Mouse (Mus musculus): ENCODE data around the gene Trim65. TPM values are rescaled to one million over a fixed set of nuclear protein-coding genes. Genes with fewer than 3 reads are reported as not detected.
A peak's percentile ranks its signal among the peaks of the same experiment; 100 is the strongest.

Trim65 gene
- polyA plus RNA-seq, 1 experiment from 2014 or later: 7.7 TPM

- ATAC-seq: no peak
- peaks cover 7% of the 10 kb centered on the region; the same call in 1 of the 2 replicates for H3K4me1 ChIP-seq (ENCODE audit: control insufficient read depth, insufficient read depth, low read length)
- peaks cover 6% of the 10 kb centered on the region; the same call in 1 of the 2 replicates for H3K36me3 ChIP-seq (ENCODE audit: control insufficient read depth, insufficient read depth, low read length)
- H3K9ac ChIP-seq (ENCODE audit: low read depth, low read length): no peak overlapping the region
- no peaks in the 10 kb centered on the region for H3K9me3 ChIP-seq (ENCODE audit: control insufficient read depth, low read length)
- WGBS: 80% methylated on average over 3 of the region's 3 CpGs
- H3K27ac ChIP-seq (ENCODE audit: low read length): no peak overlapping the region
- no peaks in the 10 kb centered on the region for H3K27me3 ChIP-seq (replicated peaks; ENCODE audit: control insufficient read depth, insufficient read depth, low read length)
- no peak overlapping the region for H3K4me2 ChIP-seq (ENCODE audit: low read depth, low read length)
- H3K4me3 ChIP-seq (ENCODE audit: low read length): no peak overlapping the region
Observed at GRCm38 (mm10) chr11:116143468-116143867, 12.5 kb upstream of the Trim65 start.

- ATAC-seq: no peak
- 70% methylated on average over 10 of the region's 10 CpGs for WGBS
- Histone ChIP-seq H3K27me3 (replicated peaks; ENCODE audit: control insufficient read depth, insufficient read depth, low read length) (no peaks in the 10 kb centered on the region), H3K4me3 (ENCODE audit: low read length) (no peak overlapping the region), H3K36me3 (ENCODE audit: control insufficient read depth, insufficient read depth, low read length) (no peaks in the 10 kb centered on the region), H3K4me1 (ENCODE audit: control insufficient read depth, insufficient read depth, low read length) (peaks cover 13% of the 10 kb centered on the region), H3K27ac (ENCODE audit: low read length) (no peak overlapping the region), H3K4me2 (ENCODE audit: low read depth, low read length) (no peak overlapping the region), H3K9me3 (ENCODE audit: control insufficient read depth, low read length) (no peaks in the 10 kb centered on the region), H3K9ac (ENCODE audit: low read depth, low read length) (no peak overlapping the region)
Observed at GRCm38 (mm10) chr11:116142211-116142991, 11.5 kb upstream of the Trim65 start.

- peak within 1 kb of the TSS; percentile 88 for H3K4me3 ChIP-seq (ENCODE audit: low read length)
- no peaks in the 10 kb centered on the region for H3K9me3 ChIP-seq (ENCODE audit: control insufficient read depth, low read length)
- peak; percentile 97 for ATAC-seq
- under 1% methylated on average over 60 of the region's 60 CpGs for WGBS
- H3K27me3 ChIP-seq (replicated peaks; ENCODE audit: control insufficient read depth, insufficient read depth, low read length): no peaks in the 10 kb centered on the region
- peaks cover 13% of the 10 kb centered on the region for H3K4me1 ChIP-seq (ENCODE audit: control insufficient read depth, insufficient read depth, low read length)
- H3K27ac ChIP-seq (ENCODE audit: low read length): peak within 1 kb of the TSS; percentile 57
- H3K4me2 ChIP-seq (ENCODE audit: low read depth, low read length): peak within 1 kb of the TSS; percentile 68
- H3K9ac ChIP-seq (ENCODE audit: low read depth, low read length): peak within 1 kb of the TSS; percentile 83
- H3K36me3 ChIP-seq (ENCODE audit: control insufficient read depth, insufficient read depth, low read length): 0 out of 2 replicates have a peak, but pooled peaks cover 5% of the 10 kb centered on the region
Observed at GRCm38 (mm10) chr11:116138468-116139138, 7.7 kb upstream of the Trim65 start, which contains the start of gene Mrpl38. TSS of gene Mrpl38 (minus strand) at chr11:116138868.

GRCm38 (mm10) chr11:116138096-116138467 is 7.2 kb upstream of the Trim65 start:
- peak overlapping the region; percentile 57 for H3K27ac ChIP-seq (ENCODE audit: low read length)
- peak overlapping the region; percentile 83 for H3K9ac ChIP-seq (ENCODE audit: low read depth, low read length)
- peak overlapping the region; percentile 88 for H3K4me3 ChIP-seq (ENCODE audit: low read length)
- peaks cover 13% of the 10 kb centered on the region for H3K4me1 ChIP-seq (ENCODE audit: control insufficient read depth, insufficient read depth, low read length)
- no peaks in the 10 kb centered on the region for H3K9me3 ChIP-seq (ENCODE audit: control insufficient read depth, low read length)
- WGBS: 1% methylated on average over 20 of the region's 20 CpGs
- no peaks in the 10 kb centered on the region for H3K27me3 ChIP-seq (replicated peaks; ENCODE audit: control insufficient read depth, insufficient read depth, low read length)
- H3K4me2 ChIP-seq (ENCODE audit: low read depth, low read length): peak overlapping the region; percentile 68
- 0 out of 2 replicates have a peak, but pooled peaks cover 5% of the 10 kb centered on the region for H3K36me3 ChIP-seq (ENCODE audit: control insufficient read depth, insufficient read depth, low read length)
- no peak for ATAC-seq

- Histone ChIP-seq H3K27me3 (replicated peaks; ENCODE audit: control insufficient read depth, insufficient read depth, low read length) (no peaks in the 10 kb centered on the region), H3K4me3 (ENCODE audit: low read length) (no peak overlapping the region), H3K4me1 (ENCODE audit: control insufficient read depth, insufficient read depth, low read length) (peaks cover 29% of the 10 kb centered on the region), H3K27ac (ENCODE audit: low read length) (no peak overlapping the region), H3K36me3 (ENCODE audit: control insufficient read depth, insufficient read depth, low read length) (0 out of 2 replicates have a peak, but pooled peaks cover 5% of the 10 kb centered on the region), H3K9ac (ENCODE audit: low read depth, low read length) (no peak overlapping the region), H3K9me3 (ENCODE audit: control insufficient read depth, low read length) (no peaks in the 10 kb centered on the region), H3K4me2 (ENCODE audit: low read depth, low read length) (no peak overlapping the region)
- WGBS: 85% methylated on average over 10 of the region's 10 CpGs
- no peak for ATAC-seq
Observed at GRCm38 (mm10) chr11:116134171-116134570, 3.2 kb upstream of the Trim65 start.

- H3K27ac ChIP-seq (ENCODE audit: low read length): no peak overlapping the region
- H3K4me1 ChIP-seq (ENCODE audit: control insufficient read depth, insufficient read depth, low read length): peaks cover 28% of the 10 kb centered on the region
- H3K4me2 ChIP-seq (ENCODE audit: low read depth, low read length): no peak overlapping the region
- no peak for ATAC-seq
- H3K27me3 ChIP-seq (replicated peaks; ENCODE audit: control insufficient read depth, insufficient read depth, low read length): no peaks in the 10 kb centered on the region
- 0 out of 2 replicates have a peak, but pooled peaks cover 5% of the 10 kb centered on the region for H3K36me3 ChIP-seq (ENCODE audit: control insufficient read depth, insufficient read depth, low read length)
- WGBS: 75% methylated on average over 5 of the region's 5 CpGs
- H3K4me3 ChIP-seq (ENCODE audit: low read length): no peak overlapping the region
- no peaks in the 10 kb centered on the region for H3K9me3 ChIP-seq (ENCODE audit: control insufficient read depth, low read length)
- no peak overlapping the region for H3K9ac ChIP-seq (ENCODE audit: low read depth, low read length)
Observed at GRCm38 (mm10) chr11:116133497-116133896, 2.6 kb upstream of the Trim65 start.

GRCm38 (mm10) chr11:116132366-116133333 is 1.7 kb upstream of the Trim65 start:
- Histone ChIP-seq H3K36me3 (ENCODE audit: control insufficient read depth, insufficient read depth, low read length) (0 out of 2 replicates have a peak, but pooled peaks cover 5% of the 10 kb centered on the region), H3K4me1 (ENCODE audit: control insufficient read depth, insufficient read depth, low read length) (peaks cover 32% of the 10 kb centered on the region), H3K4me2 (ENCODE audit: low read depth, low read length) (no peak overlapping the region), H3K27me3 (replicated peaks; ENCODE audit: control insufficient read depth, insufficient read depth, low read length) (no peaks in the 10 kb centered on the region), H3K9me3 (ENCODE audit: control insufficient read depth, low read length) (no peaks in the 10 kb centered on the region), H3K4me3 (ENCODE audit: low read length) (no peak overlapping the region), H3K9ac (ENCODE audit: low read depth, low read length) (no peak overlapping the region), H3K27ac (ENCODE audit: low read length) (no peak overlapping the region)
- 81% methylated on average over 16 of the region's 16 CpGs for WGBS
- no peak for ATAC-seq

GRCm38 (mm10) chr11:116131349-116132170 is 632 bp upstream of the Trim65 start:
- no peaks in the 10 kb centered on the region for H3K9me3 ChIP-seq (ENCODE audit: control insufficient read depth, low read length)
- peak; percentile 8 for ATAC-seq
- H3K27me3 ChIP-seq (replicated peaks; ENCODE audit: control insufficient read depth, insufficient read depth, low read length): no peaks in the 10 kb centered on the region
- peak overlapping the region; percentile 97 for H3K27ac ChIP-seq (ENCODE audit: low read length)
- H3K4me1 ChIP-seq (ENCODE audit: control insufficient read depth, insufficient read depth, low read length): peaks cover 36% of the 10 kb centered on the region
- peaks cover 7% of the 10 kb centered on the region; the same call in 1 of the 2 replicates for H3K36me3 ChIP-seq (ENCODE audit: control insufficient read depth, insufficient read depth, low read length)
- 76% methylated on average over 15 of the region's 15 CpGs for WGBS
- H3K4me3 ChIP-seq (ENCODE audit: low read length): peak overlapping the region; percentile 71
- peak overlapping the region; percentile 90 for H3K9ac ChIP-seq (ENCODE audit: low read depth, low read length)
- H3K4me2 ChIP-seq (ENCODE audit: low read depth, low read length): peak overlapping the region; percentile 89
